7 mouse cellular contexts compared by ENCODE assay signal in genomic region chr3:95042166-95042837, GRCm38 (mm10). TPM values are rescaled to one million over a fixed set of nuclear protein-coding genes. Genes with fewer than 3 reads are reported as not detected.
DNase-seq lines count a peak whose midpoint lies in the region; ATAC-seq and TF ChIP-seq lines count a peak whose summit lies in the region.

Psmd4 (minus strand) TSS chr3:95042614.

- peak; percentile 93 for TF ChIP-seq POLR2A in small intestine, adult 2 months (IDR thresholded peaks at IDR 0.05; ENCODE audit: low read depth, low read length)

- H3K27ac ChIP-seq in embryonic facial prominence, embryonic 10.5 days (replicated peaks): peak within 1 kb of the TSS; percentile 90
- peak within 1 kb of the TSS; percentile 50 for H3K27ac ChIP-seq in intestine, postnatal 0 days (ENCODE audit: low read depth, low read length)
- H3K27ac ChIP-seq in midbrain, embryonic 12.5 days (replicated peaks): 0 out of 2 replicates have a peak within 1 kb of the TSS, but pooled peaks have one; percentile 46
- peak within 1 kb of the TSS; percentile 58 for H3K27ac ChIP-seq in small intestine, adult 2 months (ENCODE audit: insufficient read depth, low read depth, low read length)

- H3K27me3 ChIP-seq in embryonic facial prominence, embryonic 10.5 days (replicated peaks; ENCODE audit: low read depth, poor library complexity, severe bottlenecking): no peaks in the 10 kb centered on the region
- H3K27me3 ChIP-seq in intestine, postnatal 0 days (replicated peaks; ENCODE audit: control insufficient read depth, insufficient read depth, low read length): no peaks in the 10 kb centered on the region
- H3K27me3 ChIP-seq in midbrain, embryonic 12.5 days: no peaks in the 10 kb centered on the region
- no peaks in the 10 kb centered on the region for H3K27me3 ChIP-seq in small intestine, adult 2 months (ENCODE audit: control insufficient read depth, insufficient read depth, low read length)

- peak; percentile 98 for ATAC-seq in intestine, postnatal 0 days
- peak; percentile 99 for ATAC-seq in midbrain, embryonic 12.5 days (ENCODE audit: low FRiP score, low read depth)

- no peak for TF ChIP-seq CTCF in intestine, postnatal 0 days (IDR thresholded peaks at IDR 0.05; ENCODE audit: low read depth)
- no peak for TF ChIP-seq CTCF in small intestine, adult 2 months (IDR thresholded peaks at IDR 0.05; ENCODE audit: extremely low read depth, insufficient read length, insufficient replicate concordance, low read depth, low read length)

- intact Hi-C loops in left cerebral cortex, postnatal 4 days (cut with DNase I): no loop called here

- peak; percentile 98 for DNase-seq in adrenal gland, postnatal 10 days
- DNase-seq in embryonic facial prominence, embryonic 10.5 days (ENCODE audit: low spot score): peak; percentile 99
- peak; percentile 83 for DNase-seq in gonadal fat pad, adult 2 months (ENCODE audit: low read depth)
- peak; percentile 97 for DNase-seq in left cerebral cortex, postnatal 4 days

- H3K4me2 ChIP-seq in intestine, postnatal 0 days (replicated peaks; ENCODE audit: low read depth): peak within 1 kb of the TSS; percentile 61
- peak within 1 kb of the TSS; percentile 75 for H3K4me2 ChIP-seq in midbrain, embryonic 12.5 days (replicated peaks)

- H3K9ac ChIP-seq in intestine, postnatal 0 days (ENCODE audit: low read depth, low read length): peak within 1 kb of the TSS; percentile 77
- H3K9ac ChIP-seq in midbrain, embryonic 12.5 days (replicated peaks): peak within 1 kb of the TSS; percentile 93

- no peaks in the 10 kb centered on the region for H3K9me3 ChIP-seq in embryonic facial prominence, embryonic 10.5 days
- H3K9me3 ChIP-seq in intestine, postnatal 0 days (ENCODE audit: control insufficient read depth): no peaks in the 10 kb centered on the region
- H3K9me3 ChIP-seq in midbrain, embryonic 12.5 days: no peaks in the 10 kb centered on the region

- H3K4me1 ChIP-seq in embryonic facial prominence, embryonic 10.5 days: peaks cover 11% of the 10 kb centered on the region
- H3K4me1 ChIP-seq in intestine, postnatal 0 days (replicated peaks; ENCODE audit: control insufficient read depth, insufficient read depth, low read length): 0 out of 2 replicates have a peak, but pooled peaks cover 4% of the 10 kb centered on the region
- peaks cover 11% of the 10 kb centered on the region for H3K4me1 ChIP-seq in midbrain, embryonic 12.5 days
- peaks cover 4% of the 10 kb centered on the region for H3K4me1 ChIP-seq in small intestine, adult 2 months (ENCODE audit: control insufficient read depth, insufficient read depth, insufficient read length, low read length)

- peaks cover 31% of the 10 kb centered on the region for H3K36me3 ChIP-seq in embryonic facial prominence, embryonic 10.5 days (replicated peaks)
- H3K36me3 ChIP-seq in intestine, postnatal 0 days (ENCODE audit: control insufficient read depth, insufficient read depth): 0 out of 2 replicates have a peak, but pooled peaks cover 8% of the 10 kb centered on the region
- H3K36me3 ChIP-seq in midbrain, embryonic 12.5 days: 0 out of 2 replicates have a peak, but pooled peaks cover 10% of the 10 kb centered on the region
- peaks cover 3% of the 10 kb centered on the region; the same call in 1 of the 2 replicates for H3K36me3 ChIP-seq in small intestine, adult 2 months (ENCODE audit: control insufficient read depth, insufficient read depth, low read length)

- H3K4me3 ChIP-seq in embryonic facial prominence, embryonic 10.5 days: peak within 1 kb of the TSS; percentile 94
- H3K4me3 ChIP-seq in intestine, postnatal 0 days (ENCODE audit: low read depth, low read length): peak within 1 kb of the TSS; percentile 87
- H3K4me3 ChIP-seq in midbrain, embryonic 12.5 days: peak within 1 kb of the TSS; percentile 89
- H3K4me3 ChIP-seq in small intestine, adult 2 months (ENCODE audit: low read depth, low read length): peak within 1 kb of the TSS; percentile 95

- under 1% methylated on average over 36 of the region's 36 CpGs for WGBS in embryonic facial prominence, embryonic 10.5 days
- under 1% methylated on average over 36 of the region's 36 CpGs for WGBS in intestine, postnatal 0 days
- under 1% methylated on average over 36 of the region's 36 CpGs for WGBS in midbrain, embryonic 12.5 days
- WGBS in small intestine, adult 2 months: under 1% methylated on average over 36 of the region's 36 CpGs

RNA-seq across cellular contexts. Expression of gene Psmd4, which starts in this region (rescaled TPM):
- total RNA-seq in adrenal gland, postnatal 10 days (2021): 100 to 1,000 TPM; 206 to 221 TPM
- 349 and 357 TPM in 2 replicates for polyA plus RNA-seq in embryonic facial prominence, embryonic 10.5 days (2016; fragmentation: Nextera tagmentation; extraction: Ambion mirVana)
- 182 and 227 TPM in 2 replicates for polyA plus RNA-seq in gonadal fat pad, adult 2 months (2012; rRNA removed)
- 164 and 166 TPM in 2 replicates for polyA plus RNA-seq in intestine, postnatal 0 days (2015; fragmentation: Nextera tagmentation; extraction: Ambion mirVana)
- total RNA-seq in left cerebral cortex, postnatal 4 days (2021): 100 to 1,000 TPM; 144 to 158 TPM
- 277 and 293 TPM in 2 replicates for polyA plus RNA-seq in midbrain, embryonic 12.5 days (2016; fragmentation: Nextera tagmentation; extraction: Ambion mirVana)
- 81.7 and 131 TPM in 2 replicates for polyA plus RNA-seq in small intestine, adult 2 months (2012; rRNA removed)

Comparison
In these comparisons a context has a peak if more than half of its experiments do, and no peak if none do; other contexts are left out.
1. Peak in every context shown above with its lines: DNase-seq, ATAC-seq, H3K4me3 ChIP-seq and H3K27ac ChIP-seq.